Mouse (Mus musculus): ENCODE data around the gene Ppp2r2c. TPM values are rescaled to one million over a fixed set of nuclear protein-coding genes. Genes with fewer than 3 reads are reported as not detected.

The Ppp2r2c gene
- 1 to 10 TPM; 1.2 TPM for total RNA-seq (2021)
- long read RNA-seq, experiment 1 = 0 reads
- long read RNA-seq, experiment 2, full-length matches to known transcripts = 1 of 1 reads
- long read RNA-seq, experiment 2, partial matches to known transcripts = 0 of 1 reads
- long read RNA-seq, experiment 2, other reads (novel, unspliced or antisense) = 0 of 1 reads

- no peak for DNase-seq
Observed at GRCm38 (mm10) chr5:36868266-36869090, at the start of gene Ppp2r2c. Gene Ppp2r2c, plus strand, starts transcription at chr5:36868513.

GRCm38 (mm10) chr5:36819742-36820141, 48.6 kb upstream of the Ppp2r2c start:
- DNase-seq = peak; percentile 2

GRCm38 (mm10) chr5:36820142-36820541, 48.2 kb upstream of the Ppp2r2c start:
- peak; percentile 62 for DNase-seq

GRCm38 (mm10) chr5:36822907-36823306, 45.4 kb upstream of the Ppp2r2c start:
- DNase-seq = no peak

- DNase-seq = no peak
Observed at GRCm38 (mm10) chr5:36829098-36829497, 39.2 kb upstream of the Ppp2r2c start.

- DNase-seq = peak; percentile 96
Observed at GRCm38 (mm10) chr5:36829913-36830879, 38.1 kb upstream of the Ppp2r2c start, which contains the start of gene Man2b2. Gene Man2b2, minus strand, starts transcription at chr5:36830653.

GRCm38 (mm10) chr5:36831272-36831671, 37.0 kb upstream of the Ppp2r2c start:
- no peak for DNase-seq

- peak; percentile 81 for DNase-seq
Observed at GRCm38 (mm10) chr5:36835933-36836332, 32.4 kb upstream of the Ppp2r2c start.

GRCm38 (mm10) chr5:36839032-36839431, 29.3 kb upstream of the Ppp2r2c start:
- no peak for DNase-seq

GRCm38 (mm10) chr5:36839602-36840001, 28.7 kb upstream of the Ppp2r2c start:
- DNase-seq = no peak

- no peak for DNase-seq
Observed at GRCm38 (mm10) chr5:36840092-36840491, 28.2 kb upstream of the Ppp2r2c start.

GRCm38 (mm10) chr5:36841701-36842100, 26.6 kb upstream of the Ppp2r2c start:
- DNase-seq = no peak

GRCm38 (mm10) chr5:36844490-36844889, 23.8 kb upstream of the Ppp2r2c start:
- no peak for DNase-seq

- no peak for DNase-seq
Observed at GRCm38 (mm10) chr5:36851572-36851971, 16.7 kb upstream of the Ppp2r2c start.

GRCm38 (mm10) chr5:36855180-36855579, 13.1 kb upstream of the Ppp2r2c start:
- DNase-seq = no peak

- DNase-seq = no peak
Observed at GRCm38 (mm10) chr5:36856529-36856928, 11.8 kb upstream of the Ppp2r2c start.

- no peak for DNase-seq
Observed at GRCm38 (mm10) chr5:36857546-36857945, 10.8 kb upstream of the Ppp2r2c start.

- DNase-seq = no peak
Observed at GRCm38 (mm10) chr5:36861084-36861483, 7.2 kb upstream of the Ppp2r2c start.

GRCm38 (mm10) chr5:36866701-36867250, 1.5 kb upstream of the Ppp2r2c start:
- DNase-seq = no peak

- no peak for DNase-seq
Observed at GRCm38 (mm10) chr5:36867561-36867960, 752 bp upstream of the Ppp2r2c start.

- DNase-seq = no peak
Observed at GRCm38 (mm10) chr5:36869186-36869577, 869 bp downstream of the Ppp2r2c start.

GRCm38 (mm10) chr5:36869578-36870236, 1.4 kb downstream of the Ppp2r2c start:
- DNase-seq = no peak
